In genomic region chr2:146220591-146221075, GRCm38 (mm10) we compare ENCODE assay signal across 9 mouse cellular contexts. TPM values are rescaled to one million over a fixed set of nuclear protein-coding genes. Genes with fewer than 3 reads are reported as not detected.
A peak's percentile ranks its signal among the peaks of the same experiment; 100 is the strongest.
DNase-seq lines count a peak whose midpoint lies in the region; ATAC-seq lines count a peak whose summit lies in the region.
"Had no signal": no experiment of that assay in that cellular context is flagged by ENCODE, and none has a peak within 500 bp of the region (broad histone marks: within the 10 kb centered on the region; RNA-seq: fewer than 3 reads in every experiment).

No protein-coding gene starts in this region.

- H3K36me3 ChIP-seq in embryonic facial prominence, embryonic 10.5 days (replicated peaks) = no peaks in the 10 kb centered on the region
- H3K36me3 ChIP-seq in hindbrain, embryonic 15.5 days = no peaks in the 10 kb centered on the region

- WGBS in embryonic facial prominence, embryonic 10.5 days = under 1% methylated on average over 24 of the region's 24 CpGs
- 1% methylated on average over 24 of the region's 24 CpGs for WGBS in hindbrain, embryonic 15.5 days

- peaks cover 66% of the 10 kb centered on the region for H3K4me1 ChIP-seq in embryonic facial prominence, embryonic 10.5 days
- H3K4me1 ChIP-seq in hindbrain, embryonic 15.5 days (replicated peaks) = peaks cover 60% of the 10 kb centered on the region

- H3K27ac ChIP-seq in embryonic facial prominence, embryonic 10.5 days (replicated peaks) = peak overlapping the region; percentile 78
- peak overlapping the region; percentile 91 for H3K27ac ChIP-seq in hindbrain, embryonic 15.5 days (replicated peaks)
- H3K27ac ChIP-seq: liver, embryonic 14.5 days had no signal

- no peaks in the 10 kb centered on the region for H3K9me3 ChIP-seq in embryonic facial prominence, embryonic 10.5 days
- H3K9me3 ChIP-seq in hindbrain, embryonic 15.5 days = no peaks in the 10 kb centered on the region

- peak overlapping the region; percentile 87 for H3K4me2 ChIP-seq in hindbrain, embryonic 15.5 days

- peaks cover 99% of the 10 kb centered on the region for H3K27me3 ChIP-seq in embryonic facial prominence, embryonic 10.5 days (replicated peaks; ENCODE audit: low read depth, poor library complexity, severe bottlenecking)
- 0 out of 2 replicates have a peak, but pooled peaks cover 22% of the 10 kb centered on the region for H3K27me3 ChIP-seq in hindbrain, embryonic 15.5 days

- 0 out of 2 replicates have a peak overlapping the region, but pooled peaks have one; percentile 11 for H3K9ac ChIP-seq in hindbrain, embryonic 15.5 days
- H3K9ac ChIP-seq: liver, embryonic 14.5 days had no signal

- peak; percentile 9 for DNase-seq in kidney, postnatal 10 days
- no peak for DNase-seq in kidney, postnatal 25 days
- peak; percentile 67 for DNase-seq in embryonic facial prominence, embryonic 10.5 days (ENCODE audit: low spot score)
- DNase-seq in neural tube, embryonic 10.5 days (ENCODE audit: extremely low spot score, low spot score) = peak; percentile 80
- DNase-seq in B cell, adult 2 months = no peak
- no peak for DNase-seq in layer of hippocampus, adult 8-10 months (ENCODE audit: low spot score in 2 of 2)

- H3K4me3 ChIP-seq in embryonic facial prominence, embryonic 10.5 days = peak overlapping the region; percentile 65
- H3K4me3 ChIP-seq in hindbrain, embryonic 15.5 days = peak overlapping the region; percentile 80

- ATAC-seq in hindbrain, embryonic 15.5 days (ENCODE audit: low FRiP score, low read depth) = no peak
- ATAC-seq in inflammation-experienced regulatory T-cells, adult 6 months = no peak

RNA-seq across cellular contexts. Expression of gene Insm1, which starts 1.1 kb away (rescaled TPM):
- 1.5 and 1.9 TPM in 2 replicates for polyA plus RNA-seq in embryonic facial prominence, embryonic 10.5 days (2016; fragmentation: Nextera tagmentation; extraction: Ambion mirVana)
- 3.8 and 5.1 TPM in 2 replicates for polyA plus RNA-seq in hindbrain, embryonic 15.5 days (2015; fragmentation: Nextera tagmentation; extraction: Ambion mirVana)
- polyA plus RNA-seq in inflammation-experienced regulatory T-cells, adult 6 months (2017; shearing (Covaris generic)) = not detected
- total RNA-seq in layer of hippocampus, adult 8-10 months (2022) = 1 to 10 TPM; 5.6 to 6.6 (median 5.8) TPM

Comparison
In these comparisons a context has a peak if more than half of its experiments do, and no peak if none do; other contexts are left out.
1. DNase-seq: peak in kidney, postnatal 10 days (single experiment), embryonic facial prominence, embryonic 10.5 days (single experiment) and neural tube, embryonic 10.5 days (single experiment); none in kidney, postnatal 25 days (0 of 2), B cell, adult 2 months (0 of 2) and layer of hippocampus, adult 8-10 months (0 of 2).